Mouse (Mus musculus): ENCODE data around the gene Utp4. TPM values are rescaled to one million over a fixed set of nuclear protein-coding genes. Genes with fewer than 3 reads are reported as not detected.
"Not testable (repeated sequence)": the region's sequence is repeated elsewhere in the genome, so short reads cannot be mapped to it uniquely, and the experiment has no call there.

Utp4 gene
- polyA plus RNA-seq, 1 experiment from 2014 or later = 22.4 TPM

DNA sequence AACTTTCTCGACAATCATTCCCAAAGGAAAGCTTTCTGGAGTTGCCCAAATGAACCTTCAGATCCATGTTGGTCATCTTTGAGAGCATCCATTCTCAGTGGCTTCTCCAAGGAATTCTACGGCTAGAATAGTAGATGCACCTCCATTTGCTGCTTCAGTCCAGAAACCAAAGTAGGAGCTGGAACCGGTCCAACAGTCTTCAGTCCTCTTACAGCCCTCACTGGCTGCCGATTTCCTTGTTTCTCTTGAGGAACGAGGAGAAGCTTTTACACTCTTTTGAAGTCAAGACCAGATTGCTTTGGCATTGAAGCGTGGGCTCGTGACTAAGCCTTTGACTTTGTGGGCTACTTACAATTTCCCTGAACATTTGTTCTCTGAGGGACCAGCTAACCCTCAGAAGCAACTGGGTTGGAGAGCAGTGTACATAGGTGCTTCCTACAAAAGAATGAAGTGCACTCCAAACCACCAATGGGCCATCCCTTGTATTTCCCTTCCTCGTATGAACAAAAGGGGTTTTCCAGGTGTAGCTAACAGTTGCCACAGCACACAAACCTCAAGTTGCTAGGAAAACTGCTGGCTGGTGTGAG, 13.2 kb upstream of the Utp4 start:
- no peak overlapping the region for H3K4me3 ChIP-seq (ENCODE audit: low read depth, low read length)
- no peaks in the 10 kb centered on the region for H3K9me3 ChIP-seq (ENCODE audit: low read length)

DNA sequence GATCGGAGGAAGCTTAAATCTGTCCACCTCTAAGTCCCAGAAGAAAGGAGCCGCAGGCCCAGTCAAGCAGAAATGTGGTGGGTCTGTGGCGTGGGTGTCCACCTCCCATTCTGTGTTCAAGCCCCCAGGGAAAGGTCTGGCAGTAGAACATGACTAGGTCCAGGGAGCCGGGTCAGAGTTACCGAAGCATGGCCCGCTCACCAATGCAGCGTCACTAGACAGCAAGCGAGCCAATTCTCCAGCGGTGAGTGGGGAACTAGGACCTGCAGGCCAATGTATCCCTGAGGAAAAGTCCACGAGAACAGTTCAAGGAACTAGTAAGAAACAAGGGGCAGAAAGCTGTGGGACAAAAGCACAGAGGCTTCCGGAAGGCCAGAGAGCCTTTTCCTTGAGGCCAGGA, 9.3 kb upstream of the Utp4 start:
- H3K27me3 ChIP-seq (ENCODE audit: insufficient read depth, low read length); H3K4me1 ChIP-seq (ENCODE audit: insufficient read depth); H3K27ac ChIP-seq (ENCODE audit: low read depth); DNase-seq; ATAC-seq; H3K9ac ChIP-seq (replicated peaks); H3K4me3 ChIP-seq (ENCODE audit: low read depth, low read length); H3K9me3 ChIP-seq (ENCODE audit: low read length); H3K4me2 ChIP-seq (ENCODE audit: low read depth, low read length): not testable (repeated sequence)
- WGBS (ENCODE audit: insufficient replicate concordance) = 92% methylated on average over 11 of the region's 11 CpGs
- H3K36me3 ChIP-seq (replicated peaks; ENCODE audit: insufficient read depth, low read length) = peaks cover 40% of the 10 kb centered on the region

More for the DNA sequence above, 13.2 kb upstream of the Utp4 start:
- no peak for TF ChIP-seq EP300 (IDR thresholded peaks at IDR 0.05; ENCODE audit: low read depth)
- no peak for TF ChIP-seq CTCF (IDR thresholded peaks at IDR 0.05; ENCODE audit: low read depth)
- Histone ChIP-seq H3K36me3 (replicated peaks; ENCODE audit: insufficient read depth, low read length) (peaks cover 30% of the 10 kb centered on the region), H3K27ac (ENCODE audit: low read depth) (no peak overlapping the region), H3K4me2 (ENCODE audit: low read depth, low read length) (no peak overlapping the region), H3K4me1 (ENCODE audit: insufficient read depth) (no peaks in the 10 kb centered on the region), H3K27me3 (ENCODE audit: insufficient read depth, low read length) (no peaks in the 10 kb centered on the region), H3K9ac (replicated peaks) (no peak overlapping the region)
- WGBS (ENCODE audit: insufficient replicate concordance) = 86% methylated on average over 8 of the region's 8 CpGs
- DNase-seq (no peak), ATAC-seq (no peak)

DNA sequence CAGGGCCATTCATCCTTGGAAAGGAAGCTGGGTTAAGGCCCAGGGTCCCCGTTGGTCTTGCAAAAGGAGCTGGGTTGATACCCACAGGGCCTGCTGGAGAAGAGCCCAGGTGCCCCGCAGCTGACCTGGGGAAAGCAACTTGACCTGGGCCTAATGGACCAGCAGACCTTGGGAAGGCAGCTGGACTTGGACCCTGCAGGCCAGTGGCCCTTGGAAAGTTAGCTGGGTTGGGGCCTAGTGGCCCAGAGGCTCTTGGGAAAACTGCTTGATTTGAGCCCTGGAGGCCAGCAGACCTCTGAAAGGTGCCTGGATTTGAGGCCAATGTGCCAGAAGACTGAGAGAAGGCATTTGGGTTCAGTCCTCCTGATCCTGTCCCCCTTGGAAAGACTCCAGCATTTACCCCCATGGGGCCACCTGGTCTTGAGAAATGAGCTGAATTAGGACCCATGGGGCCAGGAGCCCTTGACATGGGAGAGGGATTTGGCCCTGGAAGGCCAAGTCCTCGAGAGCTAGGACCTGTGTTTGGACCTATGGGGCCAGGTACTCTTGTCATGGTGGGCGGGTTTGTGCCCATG, 8.5 kb upstream of the Utp4 start:
- H3K36me3 ChIP-seq (replicated peaks; ENCODE audit: insufficient read depth, low read length) = peaks cover 40% of the 10 kb centered on the region
- H3K4me2 ChIP-seq (ENCODE audit: low read depth, low read length); ATAC-seq: not testable (repeated sequence)

DNA sequence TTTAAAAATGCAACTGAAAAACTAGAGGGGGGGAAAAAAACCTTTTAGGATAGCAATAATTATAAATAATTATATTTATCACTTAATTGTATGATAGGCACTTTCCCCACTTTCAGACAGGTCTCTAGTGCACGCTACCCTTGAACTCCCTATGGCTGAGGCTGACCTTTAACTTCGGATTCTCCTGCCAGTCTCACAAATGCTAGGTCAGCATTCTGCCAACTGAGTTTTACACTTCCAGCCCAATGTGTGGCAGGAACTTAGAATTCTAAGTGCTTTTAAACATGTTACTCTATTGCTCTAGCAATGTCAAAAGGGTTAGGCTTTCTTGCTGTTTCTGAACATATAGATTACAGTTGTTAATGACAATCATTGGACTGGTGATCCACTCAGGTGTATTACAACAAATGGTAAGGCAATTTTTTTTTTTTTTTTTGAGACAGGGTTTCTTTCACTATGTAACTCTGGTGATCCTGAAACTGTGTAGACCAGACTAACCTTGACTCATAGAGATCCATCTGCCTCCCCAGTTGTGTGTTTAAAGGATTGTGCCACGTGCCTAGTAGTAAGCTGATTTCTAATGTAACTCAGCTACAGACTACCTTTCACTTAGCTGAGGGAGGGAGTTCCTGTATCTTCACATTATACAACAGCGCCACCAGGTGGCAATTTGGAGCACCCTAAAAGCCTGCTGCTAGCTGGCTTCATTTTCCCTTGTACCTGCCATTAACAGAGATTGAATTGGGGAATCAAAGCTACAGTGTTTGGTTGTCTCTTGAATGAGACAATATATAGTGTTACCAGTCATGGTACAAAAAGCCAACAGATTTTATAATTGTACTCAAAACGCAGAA, 5.9 kb upstream of the Utp4 start:
- H3K9ac ChIP-seq (replicated peaks) = no peak overlapping the region
- TF ChIP-seq CTCF (IDR thresholded peaks at IDR 0.05; ENCODE audit: low read depth) = peak; percentile 90
- no peak for TF ChIP-seq EP300 (IDR thresholded peaks at IDR 0.05; ENCODE audit: low read depth)
- no peak overlapping the region for H3K4me3 ChIP-seq (ENCODE audit: low read depth, low read length)
- no peaks in the 10 kb centered on the region for H3K27me3 ChIP-seq (ENCODE audit: insufficient read depth, low read length)
- no peak overlapping the region for H3K27ac ChIP-seq (ENCODE audit: low read depth)
- DNase-seq (peak; percentile 84), ATAC-seq (peak; percentile 74)
- peaks cover 15% of the 10 kb centered on the region for H3K4me1 ChIP-seq (ENCODE audit: insufficient read depth)
- no peaks in the 10 kb centered on the region for H3K9me3 ChIP-seq (ENCODE audit: low read length)
- 39% methylated on average over 5 of the region's 5 CpGs for WGBS (ENCODE audit: insufficient replicate concordance)
- H3K4me2 ChIP-seq (ENCODE audit: low read depth, low read length) = no peak overlapping the region
- peaks cover 25% of the 10 kb centered on the region for H3K36me3 ChIP-seq (replicated peaks; ENCODE audit: insufficient read depth, low read length)

More for the DNA sequence above, 8.5 kb upstream of the Utp4 start:
- not testable (repeated sequence) for DNase-seq; H3K27me3 ChIP-seq (ENCODE audit: insufficient read depth, low read length); H3K9ac ChIP-seq (replicated peaks); H3K4me1 ChIP-seq (ENCODE audit: insufficient read depth); H3K27ac ChIP-seq (ENCODE audit: low read depth); H3K9me3 ChIP-seq (ENCODE audit: low read length); H3K4me3 ChIP-seq (ENCODE audit: low read depth, low read length)
- 81% methylated on average over 4 of the region's 4 CpGs for WGBS (ENCODE audit: insufficient replicate concordance)

DNA sequence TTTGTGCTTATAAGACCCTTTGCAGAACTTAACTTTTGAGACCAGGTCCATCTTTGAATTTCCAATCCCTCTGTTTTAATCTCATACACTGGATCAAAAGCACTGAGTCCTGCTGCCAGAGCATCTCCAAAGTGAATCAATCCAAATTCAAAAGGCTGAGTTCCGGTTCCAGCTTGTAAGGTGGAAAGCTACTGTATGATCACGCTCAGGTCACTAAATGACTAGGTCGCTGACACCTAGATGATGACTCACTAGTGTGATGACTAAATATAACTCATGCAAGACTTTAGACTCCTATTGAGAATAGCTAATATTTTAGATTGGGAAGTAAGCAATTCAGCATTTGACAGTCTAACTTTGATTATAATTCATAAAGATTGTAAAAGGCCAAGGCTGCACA, 4.6 kb upstream of the Utp4 start:
- Histone ChIP-seq H3K9me3 (ENCODE audit: low read length) (no peaks in the 10 kb centered on the region), H3K4me1 (ENCODE audit: insufficient read depth) (peaks cover 16% of the 10 kb centered on the region), H3K36me3 (replicated peaks; ENCODE audit: insufficient read depth, low read length) (peaks cover 18% of the 10 kb centered on the region), H3K4me3 (ENCODE audit: low read depth, low read length) (no peak overlapping the region), H3K9ac (replicated peaks) (no peak overlapping the region), H3K4me2 (ENCODE audit: low read depth, low read length) (no peak overlapping the region), H3K27ac (ENCODE audit: low read depth) (no peak overlapping the region), H3K27me3 (ENCODE audit: insufficient read depth, low read length) (no peaks in the 10 kb centered on the region)
- TF ChIP-seq EP300 (IDR thresholded peaks at IDR 0.05; ENCODE audit: low read depth) (no peak), CTCF (IDR thresholded peaks at IDR 0.05; ENCODE audit: low read depth) (no peak)
- no peak for ATAC-seq
- DNase-seq = no peak
- WGBS (ENCODE audit: insufficient replicate concordance) = 82% methylated on average over 3 of the region's 3 CpGs

DNA sequence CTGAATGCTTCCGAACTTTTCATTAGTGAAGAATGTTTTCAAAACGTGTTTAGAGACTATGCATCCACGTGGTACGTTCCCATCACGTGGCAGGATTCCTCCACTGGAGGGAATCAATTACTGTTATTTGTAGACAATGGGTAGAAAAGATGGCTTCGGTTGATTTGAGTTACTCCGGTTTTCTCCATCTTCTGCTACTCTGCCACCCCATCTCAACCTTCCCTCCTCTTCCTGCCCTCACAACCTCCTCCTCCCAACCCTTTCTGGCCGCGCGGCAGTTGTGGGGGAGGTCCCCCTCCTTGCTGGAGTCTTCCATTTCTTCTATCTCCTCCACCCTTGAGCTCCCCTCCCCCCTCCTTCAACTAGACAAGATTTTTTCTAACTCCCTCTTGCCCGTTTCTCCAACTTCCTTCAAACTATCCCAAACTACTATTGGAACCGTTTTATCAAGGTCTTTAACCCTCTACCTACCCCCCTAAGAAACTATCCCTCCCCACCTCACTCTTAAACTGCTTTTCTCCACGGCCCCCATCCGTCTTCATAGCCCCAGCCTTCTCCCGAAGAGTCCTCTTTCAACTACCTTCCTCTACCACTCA, 1.1 kb upstream of the Utp4 start:
- 0% methylated on average over 15 of the region's 15 CpGs for WGBS (ENCODE audit: insufficient replicate concordance)
- ATAC-seq (no peak), DNase-seq (peak; percentile 45)
- no peaks in the 10 kb centered on the region for H3K9me3 ChIP-seq (ENCODE audit: low read length)
- H3K4me1 ChIP-seq (ENCODE audit: insufficient read depth) = peaks cover 19% of the 10 kb centered on the region
- H3K36me3 ChIP-seq (replicated peaks; ENCODE audit: insufficient read depth, low read length) = peaks cover 5% of the 10 kb centered on the region; the same call in 1 of the 2 replicates
- H3K27me3 ChIP-seq (ENCODE audit: insufficient read depth, low read length) = no peaks in the 10 kb centered on the region
- peak overlapping the region; percentile 97 for H3K27ac ChIP-seq (ENCODE audit: low read depth)
- H3K4me3 ChIP-seq (ENCODE audit: low read depth, low read length) = peak overlapping the region; percentile 94
- peak overlapping the region; percentile 91 for H3K4me2 ChIP-seq (ENCODE audit: low read depth, low read length)
- TF ChIP-seq EP300 (IDR thresholded peaks at IDR 0.05; ENCODE audit: low read depth) = no peak
- H3K9ac ChIP-seq (replicated peaks) = peak overlapping the region; percentile 98
